Mouse (Mus musculus) megakaryocyte, embryonic 14.5 days (primary cell): ENCODE measurements around the gene Nectin3.

ENCODE experiments used
- FLI1 ChIP-seq: IDR thresholded peaks from 2 replicates; pipeline ENCODE4 v1.6.1; 2012; ENCODE audit warnings: low read length, inconsistent platforms, mixed read lengths
- GATA1 ChIP-seq: IDR thresholded peaks from 3 replicates; pipeline ENCODE4 v1.6.1; 2012; ENCODE audit warnings: mixed read lengths, low read length, inconsistent platforms, borderline replicate concordance

DNA sequence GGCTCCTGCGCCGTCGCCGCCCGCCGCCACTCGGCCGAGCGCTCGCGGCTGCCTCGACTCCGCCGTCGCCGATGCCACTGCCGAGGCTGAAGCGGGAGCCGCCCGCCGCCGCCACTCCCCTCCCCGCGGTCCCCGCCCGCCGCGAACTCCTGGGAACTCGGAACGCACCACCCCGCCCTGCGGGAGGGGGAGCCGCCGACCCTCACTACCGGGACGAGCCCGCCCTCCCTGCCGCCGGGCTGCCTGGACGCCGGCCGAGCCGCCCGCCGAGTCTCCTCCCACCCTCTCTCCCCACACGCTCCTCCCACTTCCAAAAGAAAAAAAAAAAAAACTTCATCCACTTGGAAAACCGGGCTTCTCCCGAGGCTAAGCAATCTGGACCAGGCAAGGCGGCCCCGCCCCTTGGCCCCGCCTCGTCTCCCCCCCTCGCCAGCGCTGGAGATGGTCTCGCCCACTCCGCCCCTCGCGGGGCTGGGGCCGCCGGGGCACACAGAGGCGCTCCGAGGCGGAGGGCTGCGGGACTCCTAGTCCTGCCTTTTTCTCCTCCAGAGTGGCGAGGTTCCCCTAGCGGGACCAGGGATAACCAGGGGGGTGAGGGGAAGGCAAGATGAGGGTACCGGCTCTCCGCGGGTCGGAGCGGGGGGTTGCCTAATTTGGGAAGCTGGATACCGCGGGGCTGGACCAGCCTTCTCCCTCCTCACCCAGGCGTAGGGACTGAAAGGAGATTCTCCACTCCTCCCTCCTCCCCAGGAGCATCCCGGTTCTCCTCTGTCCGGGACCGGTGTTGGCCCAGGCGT lies 1.2 kb downstream of the Nectin3 start:
- TF ChIP-seq GATA1, result no peak
- no peak for TF ChIP-seq FLI1
